8 mouse cellular contexts compared by ENCODE assay signal in genomic region chr1:178338318-178338641, GRCm38 (mm10). TPM values are rescaled to one million over a fixed set of nuclear protein-coding genes. Genes with fewer than 3 reads are reported as not detected.
DNase-seq lines count a peak whose midpoint lies in the region; ATAC-seq lines count a peak whose summit lies in the region.

No protein-coding gene starts in this region.

- intact Hi-C loops in heart, postnatal 14 days (cut with DNase I): loop anchor here (1.0 kb wide), 1 partner anchor 68 kb away; the partner anchor contains the start of gene Efcab2

- peaks cover 42% of the 10 kb centered on the region for H3K4me1 ChIP-seq in megakaryocyte, embryonic 14.5 days
- H3K4me1 ChIP-seq in limb, embryonic 12.5 days (replicated peaks): peaks cover 14% of the 10 kb centered on the region
- peaks cover 23% of the 10 kb centered on the region for H3K4me1 ChIP-seq in midbrain, embryonic 14.5 days (ENCODE audit: control insufficient read depth, insufficient read depth, low read length)

- peak overlapping the region; percentile 100 for H3K9ac ChIP-seq in limb, embryonic 12.5 days (replicated peaks)
- peak overlapping the region; percentile 99 for H3K9ac ChIP-seq in midbrain, embryonic 14.5 days (replicated peaks; ENCODE audit: low read length)

- DNase-seq in embryo, embryonic 10.5 days (ENCODE audit: low spot score): peak; percentile 72
- DNase-seq in heart, postnatal 14 days: peak; percentile 26 to 45
- DNase-seq in midbrain, embryonic 14.5 days: peak; percentile 57
- peak; percentile 27 to 28 for DNase-seq in thymus, postnatal 10 days (ENCODE audit: low spot score in 2 of 2)
- DNase-seq in right cerebral cortex, postnatal 36 days (ENCODE audit: low spot score in 2 of 2): no peak

- H3K4me3 ChIP-seq in megakaryocyte, embryonic 14.5 days (replicated peaks): peak overlapping the region; percentile 99
- H3K4me3 ChIP-seq in limb, embryonic 12.5 days (replicated peaks): peak overlapping the region; percentile 100
- peak overlapping the region; percentile 100 for H3K4me3 ChIP-seq in midbrain, embryonic 14.5 days (replicated peaks; ENCODE audit: low read depth, low read length)

- H3K27ac ChIP-seq in limb, embryonic 12.5 days: peak overlapping the region; percentile 100
- peak overlapping the region; percentile 98 for H3K27ac ChIP-seq in midbrain, embryonic 14.5 days (replicated peaks; ENCODE audit: low read depth, low read length)

- peak overlapping the region; percentile 58 for H3K4me2 ChIP-seq in limb, embryonic 12.5 days
- H3K4me2 ChIP-seq in midbrain, embryonic 14.5 days (ENCODE audit: low read length): peak overlapping the region; percentile 79

- ATAC-seq in megakaryocyte, adult 5-6 weeks (ENCODE audit: poor library complexity, severe bottlenecking): no peak
- no peak for ATAC-seq in limb, embryonic 12.5 days (ENCODE audit: insufficient number of reproducible peaks, insufficient read depth, low FRiP score, low TSS enrichment, low read depth)
- no peak for ATAC-seq in midbrain, embryonic 14.5 days (ENCODE audit: low FRiP score, low TSS enrichment)

- WGBS in limb, embryonic 12.5 days: 6% methylated on average over 6 of the region's 6 CpGs
- under 1% methylated on average over 6 of the region's 6 CpGs for WGBS in midbrain, embryonic 14.5 days

- H3K36me3 ChIP-seq in megakaryocyte, embryonic 14.5 days (replicated peaks; ENCODE audit: low read length): peaks cover 26% of the 10 kb centered on the region
- H3K36me3 ChIP-seq in limb, embryonic 12.5 days: peaks cover 17% of the 10 kb centered on the region
- H3K36me3 ChIP-seq in midbrain, embryonic 14.5 days (ENCODE audit: control insufficient read depth, insufficient read depth, low read length): peaks cover 18% of the 10 kb centered on the region

- H3K9me3 ChIP-seq in megakaryocyte, embryonic 14.5 days: no peaks in the 10 kb centered on the region
- no peaks in the 10 kb centered on the region for H3K9me3 ChIP-seq in limb, embryonic 12.5 days
- H3K9me3 ChIP-seq in midbrain, embryonic 14.5 days (ENCODE audit: control insufficient read depth, low read length): no peaks in the 10 kb centered on the region

- no peaks in the 10 kb centered on the region for H3K27me3 ChIP-seq in megakaryocyte, embryonic 14.5 days (replicated peaks)
- H3K27me3 ChIP-seq in limb, embryonic 12.5 days: no peaks in the 10 kb centered on the region
- H3K27me3 ChIP-seq in midbrain, embryonic 14.5 days (ENCODE audit: control insufficient read depth, insufficient read depth, low read length): no peaks in the 10 kb centered on the region

RNA-seq across cellular contexts. Expression of gene Hnrnpu, which starts 0.7 kb away (rescaled TPM):
- 67.1 and 198 TPM in 2 replicates for polyA plus RNA-seq in megakaryocyte, embryonic 14.5 days (2012; ENCODE audit: insufficient read depth, low replicate concordance)
- total RNA-seq in megakaryocyte, adult 5-6 weeks (2015): 418 and 446 TPM in 2 replicates
- total RNA-seq in megakaryocyte, adult 5-6 weeks (2017): 321 and 398 TPM in 2 replicates
- 100 to 1,000 TPM; 212 to 218 TPM for total RNA-seq in heart, postnatal 14 days (2021)
- polyA plus RNA-seq in limb, embryonic 12.5 days (2016; fragmentation: Nextera tagmentation; extraction: Ambion mirVana): 869 and 872 TPM in 2 replicates
- 243 and 369 TPM in 2 replicates for polyA plus RNA-seq in midbrain, embryonic 14.5 days (2014; fragmentation: Nextera tagmentation; extraction: Ambion mirVana)

RNA-seq across cellular contexts. Expression of gene Cox20, which starts 19.4 kb away (rescaled TPM):
- polyA plus RNA-seq in megakaryocyte, embryonic 14.5 days (2012; ENCODE audit: insufficient read depth, low replicate concordance): 17.2 TPM in 1 of 2 replicates, not detected in the other
- total RNA-seq in megakaryocyte, adult 5-6 weeks (2015): 163 and 174 TPM in 2 replicates
- total RNA-seq in megakaryocyte, adult 5-6 weeks (2017): 137 and 158 TPM in 2 replicates
- 100 to 1,000 TPM; 111 to 119 TPM for total RNA-seq in heart, postnatal 14 days (2021)
- polyA plus RNA-seq in limb, embryonic 12.5 days (2016; fragmentation: Nextera tagmentation; extraction: Ambion mirVana): 124 and 132 TPM in 2 replicates
- polyA plus RNA-seq in midbrain, embryonic 14.5 days (2014; fragmentation: Nextera tagmentation; extraction: Ambion mirVana): 124 and 139 TPM in 2 replicates

Comparison
In these comparisons a context has a peak if more than half of its experiments do, and no peak if none do; other contexts are left out.
1. DNase-seq: peak in embryo, embryonic 10.5 days (single experiment), heart, postnatal 14 days (2 of 2), midbrain, embryonic 14.5 days (single experiment) and thymus, postnatal 10 days (2 of 2); none in right cerebral cortex, postnatal 36 days (0 of 2).
2. Peak in every context shown above with its lines, with median percentiles within 50 percentile points of each other: H3K4me3 ChIP-seq.